Mouse (Mus musculus) urinary bladder, postnatal 25 days (tissue): ENCODE data around the gene Rcor2.

Source experiments
- DNase-seq: peaks from one replicate; pipeline ENCODE4 v3.0.0; 2022; ENCODE audit warnings: low spot score

Rcor2 gene

GRCm38 (mm10) chr19:7294098-7294876, 27.2 kb downstream of the Rcor2 start:
- DNase-seq, result no peak

- no peak for DNase-seq
These were observed 28.0 kb downstream of the Rcor2 start for GRCm38 (mm10) chr19:7295071-7295658.

GRCm38 (mm10) chr19:7295959-7296358, 28.8 kb downstream of the Rcor2 start:
- DNase-seq, result no peak

- no peak for DNase-seq
These were observed 31.9 kb downstream of the Rcor2 start for GRCm38 (mm10) chr19:7299052-7299451.

GRCm38 (mm10) chr19:7300078-7300477, 33.0 kb downstream of the Rcor2 start:
- no peak for DNase-seq

- DNase-seq, result no peak
These were observed 34.7 kb downstream of the Rcor2 start for GRCm38 (mm10) chr19:7301647-7302492.

GRCm38 (mm10) chr19:7302493-7302797, 35.3 kb downstream of the Rcor2 start:
- no peak for DNase-seq

GRCm38 (mm10) chr19:7303796-7304195, 36.7 kb downstream of the Rcor2 start:
- DNase-seq, result no peak

- no peak for DNase-seq
These were observed 37.7 kb downstream of the Rcor2 start for GRCm38 (mm10) chr19:7304801-7305200.

- DNase-seq, result no peak
These were observed 38.5 kb downstream of the Rcor2 start for GRCm38 (mm10) chr19:7305380-7306310.

GRCm38 (mm10) chr19:7306968-7307367, 39.8 kb downstream of the Rcor2 start:
- DNase-seq, result no peak

- peak; percentile 37 for DNase-seq
These were observed 41.1 kb downstream of the Rcor2 start for GRCm38 (mm10) chr19:7307995-7308770.

- DNase-seq, result no peak
These were observed 42.7 kb downstream of the Rcor2 start for GRCm38 (mm10) chr19:7309738-7310330.

- peak; percentile 80 for DNase-seq
These were observed 43.6 kb downstream of the Rcor2 start for GRCm38 (mm10) chr19:7310704-7311103.

- DNase-seq, result no peak
These were observed 44.2 kb downstream of the Rcor2 start for GRCm38 (mm10) chr19:7311306-7311705.

GRCm38 (mm10) chr19:7313660-7314059, 46.5 kb downstream of the Rcor2 start:
- DNase-seq, result no peak

GRCm38 (mm10) chr19:7314976-7315586, 48.0 kb downstream of the Rcor2 start:
- no peak for DNase-seq

- DNase-seq, result no peak
These were observed 48.5 kb downstream of the Rcor2 start for GRCm38 (mm10) chr19:7315587-7315984.

GRCm38 (mm10) chr19:7316822-7317221, 49.7 kb downstream of the Rcor2 start:
- no peak for DNase-seq

- DNase-seq, result no peak
These were observed 50.6 kb downstream of the Rcor2 start for GRCm38 (mm10) chr19:7317716-7318115.
